Comparison of ENCODE assay signal across 8 mouse cellular contexts in genomic region chr7:51878730-51879129, GRCm38 (mm10). TPM values are rescaled to one million over a fixed set of nuclear protein-coding genes. Genes with fewer than 3 reads are reported as not detected.
DNase-seq lines count a peak whose midpoint lies in the region; ATAC-seq and TF ChIP-seq lines count a peak whose summit lies in the region.

No protein-coding gene starts in this region.

- ATAC-seq in forebrain, embryonic 14.5 days: no peak; the same call in 1 of the 2 replicates
- no peak for ATAC-seq in liver, embryonic 13.5 days (ENCODE audit: low read depth)

- no peak overlapping the region for H3K4me3 ChIP-seq in C2C12 (ENCODE audit: insufficient read depth, poor library complexity, severe bottlenecking)
- peak overlapping the region; percentile 49 for H3K4me3 ChIP-seq in forebrain, embryonic 14.5 days (ENCODE audit: low read depth, low read length)
- H3K4me3 ChIP-seq in liver, embryonic 13.5 days (replicated peaks): peak overlapping the region; percentile 46

- WGBS in forebrain, embryonic 14.5 days: 6% methylated on average over 8 of the region's 8 CpGs
- WGBS in liver, embryonic 13.5 days (ENCODE audit: insufficient replicate concordance): 6% methylated on average over 8 of the region's 8 CpGs

- DNase-seq in gastrocnemius, adult 18-20 months (ENCODE audit: low spot score): peak; percentile 9
- no peak for DNase-seq in gastrocnemius, postnatal 25 days
- peak; percentile 30 for DNase-seq in forebrain, embryonic 14.5 days (ENCODE audit: low spot score)
- DNase-seq in liver, embryonic 13.5 days: no peak
- no peak for DNase-seq in cerebellum, adult 8-10 months
- no peak for DNase-seq in thymus, postnatal 14 days
- DNase-seq in layer of hippocampus, adult 11-12 months (ENCODE audit: low spot score): no peak

- no peaks in the 10 kb centered on the region for H3K27me3 ChIP-seq in C2C12 (ENCODE audit: control insufficient read depth, insufficient read depth, insufficient read length)
- H3K27me3 ChIP-seq in forebrain, embryonic 14.5 days (replicated peaks; ENCODE audit: control insufficient read depth, insufficient read depth, low read length): no peaks in the 10 kb centered on the region
- H3K27me3 ChIP-seq in liver, embryonic 13.5 days: 0 out of 2 replicates have a peak, but pooled peaks cover 5% of the 10 kb centered on the region

- H3K36me3 ChIP-seq in C2C12 (ENCODE audit: control insufficient read depth, insufficient read depth): no peaks in the 10 kb centered on the region
- no peaks in the 10 kb centered on the region for H3K36me3 ChIP-seq in forebrain, embryonic 14.5 days (ENCODE audit: control insufficient read depth, insufficient read depth, low read length)
- H3K36me3 ChIP-seq in liver, embryonic 13.5 days: no peaks in the 10 kb centered on the region

- no peaks in the 10 kb centered on the region for H3K79me2 ChIP-seq in C2C12 (ENCODE audit: control insufficient read depth, insufficient read depth)

- H3K4me1 ChIP-seq in forebrain, embryonic 14.5 days (ENCODE audit: control insufficient read depth, insufficient read depth, low read length): no peaks in the 10 kb centered on the region
- H3K4me1 ChIP-seq in liver, embryonic 13.5 days (replicated peaks): peaks cover 7% of the 10 kb centered on the region

- TF ChIP-seq CTCF in C2C12 (IDR thresholded peaks at IDR 0.05; ENCODE audit: control insufficient read depth, insufficient read depth, insufficient read length): no peak

- H3K4me2 ChIP-seq in forebrain, embryonic 14.5 days (ENCODE audit: low read length): peak overlapping the region; percentile 86
- peak overlapping the region; percentile 66 for H3K4me2 ChIP-seq in liver, embryonic 13.5 days

- no peaks in the 10 kb centered on the region for H3K79me3 ChIP-seq in C2C12 (ENCODE audit: low read depth)

- H3K27ac ChIP-seq in forebrain, embryonic 14.5 days (ENCODE audit: low read depth, low read length): peak overlapping the region; percentile 71
- H3K27ac ChIP-seq in liver, embryonic 13.5 days: no peak overlapping the region

- H3K9ac ChIP-seq in forebrain, embryonic 14.5 days (ENCODE audit: low read length): peak overlapping the region; percentile 75
- peak overlapping the region; percentile 50; the same call in 1 of the 2 replicates for H3K9ac ChIP-seq in liver, embryonic 13.5 days

- peak overlapping the region; percentile 48 for H3ac ChIP-seq in C2C12 (ENCODE audit: control insufficient read depth, insufficient read length, low read depth)

- H3K9me3 ChIP-seq in forebrain, embryonic 14.5 days (replicated peaks; ENCODE audit: control insufficient read depth, low read length): no peaks in the 10 kb centered on the region
- H3K9me3 ChIP-seq in liver, embryonic 13.5 days (replicated peaks): no peaks in the 10 kb centered on the region

TF ChIP-seq in C2C12, 6 proteins besides CTCF, POLR2A, EP300 and RAD21:
- no peak for TF ChIP-seq USF1 (IDR thresholded peaks at IDR 0.05; ENCODE audit: low read depth)
- TF ChIP-seq MYOG (IDR thresholded peaks at IDR 0.05; ENCODE audit: control insufficient read depth, extremely low read depth, insufficient read length): no peak
- no peak for TF ChIP-seq CEBPB (IDR thresholded peaks at IDR 0.05; ENCODE audit: low read depth)
- TF ChIP-seq MAX (IDR thresholded peaks at IDR 0.05): no peak
- no peak for TF ChIP-seq MYOD1 (IDR thresholded peaks at IDR 0.05; ENCODE audit: control insufficient read depth, insufficient read length, low read depth)
- no peak for TF ChIP-seq FOSL1 (IDR thresholded peaks at IDR 0.05; ENCODE audit: insufficient read depth, low read length, poor library complexity, severe bottlenecking)

RNA-seq across cellular contexts. Expression of gene Fancf, which starts 16.7 kb away (rescaled TPM):
- 1 to 10 TPM; 1.1 to 1.3 TPM for total RNA-seq in gastrocnemius, adult 18-20 months (2021)
- total RNA-seq in gastrocnemius, postnatal 25 days (2021): 1 to 10 TPM; 1.2 to 1.3 TPM
- 14.2 TPM for polyA plus RNA-seq in C2C12 (2012; fragmentation: generic; extraction: Trizol)
- polyA plus RNA-seq in forebrain, embryonic 14.5 days (2014; fragmentation: Nextera tagmentation; extraction: Ambion mirVana): 6.4 and 7.3 TPM in 2 replicates
- 7.2 and 7.5 TPM in 2 replicates for polyA plus RNA-seq in liver, embryonic 13.5 days (2015; fragmentation: Nextera tagmentation; extraction: Ambion mirVana)

RNA-seq across cellular contexts. Expression of gene Gas2, which starts 16.9 kb away (rescaled TPM):
- 1 to 10 TPM; 3.5 to 4.7 TPM for total RNA-seq in gastrocnemius, adult 18-20 months (2021)
- 1 to 10 TPM; 3.1 to 4.7 TPM for total RNA-seq in gastrocnemius, postnatal 25 days (2021)
- 14.0 TPM for polyA plus RNA-seq in C2C12 (2012; fragmentation: generic; extraction: Trizol)
- 14.9 and 17.2 TPM in 2 replicates for polyA plus RNA-seq in forebrain, embryonic 14.5 days (2014; fragmentation: Nextera tagmentation; extraction: Ambion mirVana)
- 6.8 and 7.0 TPM in 2 replicates for polyA plus RNA-seq in liver, embryonic 13.5 days (2015; fragmentation: Nextera tagmentation; extraction: Ambion mirVana)

Comparison
In these comparisons a context has a peak if more than half of its experiments do, and no peak if none do; other contexts are left out.
1. DNase-seq: peak in gastrocnemius, adult 18-20 months (single experiment) and forebrain, embryonic 14.5 days (single experiment); none in gastrocnemius, postnatal 25 days (single experiment), liver, embryonic 13.5 days (single experiment), cerebellum, adult 8-10 months (single experiment), thymus, postnatal 14 days (single experiment) and layer of hippocampus, adult 11-12 months (single experiment).